Mouse (Mus musculus) cerebellum, adult 2 months (tissue): ENCODE data around the gene Ahnak. TPM values are rescaled to one million over a fixed set of nuclear protein-coding genes. Genes with fewer than 3 reads are reported as not detected.

Experiments
- DNase-seq, 2 experiments: peaks; one replicate each; pipeline ENCODE4 v3.0.0; 2021
- H3K27ac ChIP-seq: fragments of 200-500 bp; 2 replicates; pipeline ENCODE4 v1.5.1; 2012; ENCODE audit warnings: low read length, control low read depth, inconsistent platforms; ENCODE audit not compliant: insufficient read depth
- H3K27me3 ChIP-seq: fragments of 200-500 bp; 2 replicates; pipeline ENCODE4 v1.6.1; 2012; ENCODE audit warnings: inconsistent platforms, mild to moderate bottlenecking, low read length, moderate library complexity; ENCODE audit not compliant: control insufficient read depth, insufficient read depth
- H3K4me1 ChIP-seq: fragments of 200-500 bp; 2 replicates; pipeline ENCODE4 v1.6.1; 2011; ENCODE audit warnings: low read length; ENCODE audit not compliant: control insufficient read depth, insufficient read depth
- H3K4me3 ChIP-seq: fragments of 200-500 bp; replicated peaks from 2 replicates; pipeline ENCODE3; 2011; ENCODE audit warnings: mild to moderate bottlenecking, low read depth, low read length, control low read depth; ENCODE audit not compliant: insufficient read depth
- CTCF ChIP-seq: fragments of 200-500 bp; IDR thresholded peaks from 2 replicates; pipeline ENCODE4 v1.5.1; 2011; ENCODE audit warnings: low read depth, mild to moderate bottlenecking, control low read depth, low read length, moderate library complexity, borderline replicate concordance; ENCODE audit not compliant: insufficient read depth
- POLR2A ChIP-seq: fragments of 200-500 bp; IDR thresholded peaks from 2 replicates; pipeline ENCODE4 v1.6.1; 2011; ENCODE audit warnings: low read length, control low read depth, borderline replicate concordance; ENCODE audit not compliant: insufficient read depth
- WGBS: fragments of 180-500 bp; shearing (Covaris S2); methylation state at CpG from one replicate; pipeline ENCODE4 v1.1.7; 2018; 5-methylcytosine and 5-hydroxymethylcytosine counted together
- polyA plus RNA-seq: library from polyadenylated mRNA; depleted of rRNA; stranded (reverse); fragments of >200 nt; gene quantifications from 2 replicates; pipeline ENCODE4 v1.2.3, GENCODE M21; 2012

Gene Ahnak
- polyA plus RNA-seq, 1 experiment, result 5.8 TPM

GRCm38 (mm10) chr19:8944750-8945149, 44.3 kb upstream of the Ahnak start:
- Histone ChIP-seq H3K4me3 (no peak overlapping the region), H3K27me3 (no peaks in the 10 kb centered on the region), H3K27ac (no peak overlapping the region), H3K4me1 (peaks cover 10% of the 10 kb centered on the region)
- 15% methylated on average over 5 of the region's 5 CpGs for WGBS
- peak in 1 of 2 experiments; percentile 31 for DNase-seq
- TF ChIP-seq POLR2A (no peak), CTCF (no peak)

- Histone ChIP-seq H3K27me3 (no peaks in the 10 kb centered on the region), H3K4me1 (peaks cover 10% of the 10 kb centered on the region), H3K4me3 (no peak overlapping the region), H3K27ac (no peak overlapping the region)
- DNase-seq, result no peak
- no peak for TF ChIP-seq CTCF
- 63% methylated on average over 6 of the region's 6 CpGs for WGBS
These were observed 43.8 kb upstream of the Ahnak start for GRCm38 (mm10) chr19:8945251-8945650.

- H3K4me3 ChIP-seq, result no peak overlapping the region
- no peak for DNase-seq
- WGBS, result 90% methylated on average over 7 of the region's 7 CpGs
These were observed 42.2 kb upstream of the Ahnak start for GRCm38 (mm10) chr19:8946929-8947328.

GRCm38 (mm10) chr19:8950190-8950589, 38.9 kb upstream of the Ahnak start:
- Histone ChIP-seq H3K4me3 (no peak overlapping the region), H3K27me3 (no peaks in the 10 kb centered on the region), H3K27ac (no peak overlapping the region), H3K4me1 (peaks cover 4% of the 10 kb centered on the region; the same call in 1 of the 2 replicates)
- TF ChIP-seq POLR2A (no peak), CTCF (no peak)
- DNase-seq, result no peak
- WGBS, result 62% methylated on average over 5 of the region's 5 CpGs

More at GRCm38 (mm10) chr19:8946929-8947328, 42.2 kb upstream of the Ahnak start:
- Histone ChIP-seq H3K4me1 (peaks cover 6% of the 10 kb centered on the region), H3K27ac (no peak overlapping the region), H3K27me3 (no peaks in the 10 kb centered on the region)
- TF ChIP-seq POLR2A, result no peak
- no peak for TF ChIP-seq CTCF

DNA sequence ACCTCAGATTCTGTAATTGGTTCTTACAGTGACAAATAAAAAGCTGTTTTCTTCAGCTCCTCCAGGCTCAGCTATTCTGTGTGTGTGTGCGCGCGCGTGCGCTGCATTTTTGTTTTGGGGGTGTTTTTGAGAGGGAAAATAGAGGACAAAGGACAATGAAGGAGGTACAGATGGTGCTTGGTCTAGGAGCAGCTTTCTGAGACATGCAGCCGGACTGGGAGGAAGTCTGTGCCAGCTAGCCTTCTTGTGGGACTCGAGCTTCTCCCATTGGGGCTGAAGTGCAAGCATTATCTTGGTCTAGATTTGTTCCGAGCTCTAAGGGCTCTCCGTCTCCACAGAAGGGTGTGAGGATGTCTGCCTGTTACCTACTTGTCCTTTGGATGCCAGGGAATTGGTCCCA, 36.8 kb upstream of the Ahnak start:
- TF ChIP-seq CTCF, result no peak
- no peak for TF ChIP-seq POLR2A
- Histone ChIP-seq H3K27me3 (no peaks in the 10 kb centered on the region), H3K27ac (no peak overlapping the region), H3K4me1 (peaks cover 4% of the 10 kb centered on the region; the same call in 1 of the 2 replicates), H3K4me3 (no peak overlapping the region)
- DNase-seq, result no peak
- 65% methylated on average over 9 of the region's 9 CpGs for WGBS

DNA sequence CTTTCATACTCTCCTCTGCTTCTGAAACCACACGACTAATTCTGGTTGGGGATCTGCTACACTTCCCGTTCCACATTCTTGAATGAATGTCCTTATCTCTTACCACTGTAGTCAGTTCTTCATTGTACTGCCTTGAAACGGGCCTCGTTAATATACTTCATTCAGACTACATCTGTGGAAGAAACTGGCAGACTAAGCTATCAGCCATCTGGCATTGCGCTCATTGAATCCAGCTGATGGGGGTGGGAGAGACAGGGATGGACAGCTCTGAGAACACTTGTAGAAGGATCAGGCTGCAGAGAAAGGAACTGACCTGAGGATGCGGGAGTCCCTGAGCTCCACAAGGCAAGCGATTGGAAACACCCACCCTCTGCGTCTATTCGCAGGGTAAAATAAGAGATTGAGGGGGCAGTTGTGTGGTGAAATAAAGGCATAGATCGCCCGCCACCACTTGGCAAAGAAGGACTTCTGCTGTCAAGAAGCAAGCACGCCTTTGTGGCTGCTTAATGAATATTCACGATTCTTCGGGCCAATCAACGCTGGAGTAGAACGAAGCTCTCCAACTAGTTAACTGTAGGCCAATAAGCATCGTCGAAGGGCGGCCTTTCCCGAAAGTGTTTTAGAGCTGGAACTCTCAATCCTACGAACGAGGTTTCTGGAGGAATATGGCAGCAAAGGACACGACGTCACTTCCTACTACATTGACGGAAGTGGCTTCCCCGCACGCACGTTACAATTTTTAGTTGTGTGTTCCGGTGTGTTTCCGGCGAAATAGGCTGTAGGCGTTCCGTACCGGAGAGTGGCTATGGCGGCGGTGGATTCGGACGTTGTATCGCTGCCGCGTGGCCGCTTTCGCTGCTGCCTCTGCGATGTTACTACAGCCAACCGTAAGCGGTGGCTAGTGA, 35.7 kb upstream of the Ahnak start, which contains the start of gene Tut1:
Gene Tut1, plus strand, starts transcription at position 713 of the 905 bp plus-strand sequence.
- under 1% methylated on average over 46 of the region's 46 CpGs for WGBS
- Histone ChIP-seq H3K27ac (peak within 1 kb of the TSS; percentile 18; the same call in 1 of the 2 replicates), H3K4me3 (peak within 1 kb of the TSS; percentile 69), H3K27me3 (no peaks in the 10 kb centered on the region), H3K4me1 (peaks cover 4% of the 10 kb centered on the region; the same call in 1 of the 2 replicates)
- peak; percentile 93 to 94 for DNase-seq
- no peak for TF ChIP-seq CTCF
- peak; percentile 71; the same call in 1 of the 2 replicates for TF ChIP-seq POLR2A

DNA sequence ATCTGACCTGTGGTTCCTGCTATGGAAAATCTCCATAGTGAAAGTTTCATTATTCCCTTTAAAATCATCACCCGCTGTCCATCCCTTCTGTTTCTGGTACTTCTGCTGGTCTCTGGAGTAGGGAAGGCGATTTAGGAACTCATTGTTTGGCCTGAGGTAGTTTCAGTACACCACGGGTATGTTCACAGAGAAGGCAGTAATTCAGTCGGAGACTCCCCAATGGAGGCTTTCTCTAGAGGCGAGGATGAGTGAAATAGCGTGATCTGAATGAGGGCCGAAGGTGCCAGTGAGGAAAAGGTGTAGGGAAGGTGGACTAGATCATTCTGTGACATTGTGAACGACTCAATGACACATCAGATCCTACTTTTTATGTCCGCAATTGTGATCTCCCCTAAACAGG, 34.9 kb upstream of the Ahnak start:
- H3K4me1 ChIP-seq, result peaks cover 4% of the 10 kb centered on the region; the same call in 1 of the 2 replicates
- no peak for DNase-seq
- H3K27ac ChIP-seq, result no peak overlapping the region
- no peaks in the 10 kb centered on the region for H3K27me3 ChIP-seq
- 6% methylated on average over 9 of the region's 9 CpGs for WGBS
- TF ChIP-seq POLR2A, result no peak
- TF ChIP-seq CTCF, result no peak
- peak overlapping the region; percentile 69 for H3K4me3 ChIP-seq

DNA sequence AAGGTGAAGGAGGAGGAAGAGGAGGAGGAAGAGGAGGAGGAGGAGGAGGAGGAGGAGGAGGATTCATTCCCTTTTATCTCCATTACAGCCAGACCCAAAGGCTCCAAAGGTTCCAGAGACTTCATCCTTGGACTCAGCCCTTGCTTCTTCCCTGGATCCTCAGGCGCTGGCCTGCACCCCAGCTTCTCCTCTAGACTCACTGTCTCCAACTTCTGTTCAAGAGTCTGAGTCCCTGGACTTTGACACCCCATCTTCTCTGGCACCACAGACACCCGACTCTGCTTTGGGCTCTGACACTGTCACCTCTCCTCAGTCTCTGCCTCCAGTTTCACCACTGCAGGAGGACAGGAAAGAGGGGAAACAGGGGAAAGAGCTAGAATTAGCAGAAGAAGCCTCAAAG, 26.8 kb upstream of the Ahnak start:
- 87% methylated on average over 2 of the region's 2 CpGs for WGBS
- no peak overlapping the region for H3K27ac ChIP-seq

More for the DNA sequence above, 26.8 kb upstream of the Ahnak start:
- DNase-seq, result no peak
- no peak overlapping the region for H3K4me3 ChIP-seq
- TF ChIP-seq POLR2A (no peak), CTCF (no peak)
- no peaks in the 10 kb centered on the region for H3K4me1 ChIP-seq
- no peaks in the 10 kb centered on the region for H3K27me3 ChIP-seq
